Mouse (Mus musculus) c-Kit-positive CD71-positive TER-119-positive erythroid progenitor cells, embryonic 14.5 days (primary cell): ENCODE data around the gene Ppfibp1.

Experiments used
- DNase-seq: peaks from one replicate; pipeline ENCODE4 v3.0.0-alpha.2; 2013; ENCODE audit warnings: low spot score

Ppfibp1 gene

DNA sequence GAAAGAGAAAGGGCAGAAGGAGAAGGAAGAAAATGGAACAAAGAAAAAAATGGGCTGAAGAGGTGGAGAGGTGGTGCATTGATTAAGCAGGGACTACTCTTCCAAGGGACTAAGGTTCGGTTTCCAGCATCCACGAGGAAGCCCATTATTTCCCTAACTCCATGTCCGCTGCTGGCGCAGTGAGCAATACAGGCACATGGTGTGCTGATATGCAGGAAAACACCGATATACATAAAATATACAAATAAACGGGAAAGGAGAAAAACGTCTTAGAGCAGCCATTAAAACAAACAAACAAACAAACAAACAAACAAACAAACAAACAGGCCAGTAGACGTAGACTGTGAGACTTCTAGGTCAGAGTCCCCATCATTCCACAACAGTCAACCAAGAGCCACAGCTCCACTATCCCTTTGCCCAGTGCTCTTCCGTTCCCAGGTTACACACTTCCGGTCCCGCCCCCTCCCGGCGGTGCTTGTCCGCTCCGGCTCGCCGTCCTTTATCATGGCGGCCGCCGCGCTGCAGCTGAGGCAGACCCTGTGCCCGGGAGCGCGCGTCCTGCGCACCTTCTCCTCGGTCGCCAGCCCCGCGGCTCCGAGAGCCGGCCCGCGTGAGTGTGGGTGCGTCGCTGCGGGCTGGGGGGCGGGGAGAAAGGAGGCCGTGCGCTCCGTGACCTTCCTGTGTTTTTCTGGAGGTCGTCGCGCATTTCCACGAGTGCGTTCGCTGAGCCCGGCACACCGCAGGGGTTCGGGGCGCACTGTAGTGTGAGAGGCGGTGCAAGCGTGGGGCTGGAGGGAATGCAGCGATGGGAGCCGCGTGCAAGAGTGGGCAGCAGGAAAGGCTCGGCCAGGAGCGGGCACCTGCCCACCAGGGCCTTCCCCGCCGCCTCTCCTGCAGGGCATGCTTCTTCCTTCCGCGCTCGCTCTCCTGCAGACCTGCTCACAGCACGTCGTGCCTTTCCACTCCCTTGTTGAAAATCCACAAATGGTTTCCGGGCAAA, 154.3 kb downstream of the Ppfibp1 start, which contains the start of gene Mrps35:
Mrps35 (plus strand) TSS at position 474 of the 1,000 bp plus-strand sequence.
- peak; percentile 84 for DNase-seq

DNA sequence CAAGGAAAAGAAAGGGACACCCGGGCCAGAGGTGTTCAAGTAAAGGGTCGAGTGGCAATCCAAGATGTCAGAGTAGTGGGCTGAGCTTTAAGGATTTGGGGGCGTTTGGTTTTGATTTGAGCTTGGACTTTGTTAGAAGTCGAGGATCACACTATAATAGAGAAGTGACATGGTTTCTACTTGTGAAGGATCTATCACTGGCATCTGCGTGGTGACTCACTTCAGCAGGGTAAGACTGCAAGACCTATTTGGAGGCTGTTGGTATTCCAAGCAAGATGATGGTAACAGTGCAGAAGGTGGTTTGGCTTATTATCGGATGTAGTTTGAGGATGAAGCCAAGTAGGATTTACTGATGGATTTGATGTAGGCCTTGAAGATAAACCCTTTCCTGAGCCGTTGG, 155.3 kb downstream of the Ppfibp1 start:
- DNase-seq: peak; percentile 23

DNA sequence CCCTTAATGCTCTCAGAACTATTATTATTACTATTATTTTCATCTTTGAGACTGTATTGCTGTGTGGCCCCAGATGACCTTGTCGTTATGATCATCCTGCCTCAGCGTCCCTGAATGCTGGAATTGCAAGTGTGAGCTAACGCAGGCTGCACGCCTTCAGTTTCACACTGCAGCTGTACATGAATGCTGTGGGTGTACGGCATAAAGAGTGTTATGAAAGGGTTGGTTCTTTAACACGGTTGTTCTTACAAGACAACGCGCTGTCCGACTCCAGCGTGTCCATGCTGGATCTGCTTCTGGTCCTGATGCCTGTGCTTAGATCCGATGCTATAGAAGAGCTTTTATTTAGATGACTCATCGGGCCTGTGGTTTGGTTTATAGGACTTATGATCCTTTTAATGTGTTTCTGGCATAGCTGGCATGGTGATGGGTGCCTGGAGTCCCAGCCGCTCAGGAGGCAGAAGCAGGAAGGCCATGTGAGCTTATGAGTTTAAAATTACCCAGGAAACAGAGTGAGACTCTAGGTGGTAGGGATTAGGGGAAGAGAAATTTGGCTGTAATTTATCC, 161.0 kb downstream of the Ppfibp1 start:
- DNase-seq: no peak

DNA sequence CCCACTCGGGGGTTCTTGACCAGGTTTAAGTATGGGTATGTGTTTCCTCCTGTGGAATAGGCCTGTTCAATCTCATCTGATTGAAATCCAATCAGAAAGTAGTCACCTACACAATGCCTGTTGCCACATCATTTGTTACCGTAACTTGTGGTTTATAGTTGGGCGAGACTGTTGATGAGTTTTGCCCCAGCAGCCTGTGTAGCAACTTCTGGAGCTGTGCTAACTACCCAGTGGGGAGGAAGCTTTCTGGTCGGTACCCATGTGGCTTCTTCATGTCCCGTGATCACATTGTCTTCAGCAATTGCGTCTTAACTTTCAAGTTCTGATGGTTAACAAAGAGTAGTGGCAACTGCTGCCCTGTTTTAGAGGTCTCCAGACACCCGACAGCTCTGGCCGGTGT, 163.4 kb downstream of the Ppfibp1 start:
- no peak for DNase-seq

DNA sequence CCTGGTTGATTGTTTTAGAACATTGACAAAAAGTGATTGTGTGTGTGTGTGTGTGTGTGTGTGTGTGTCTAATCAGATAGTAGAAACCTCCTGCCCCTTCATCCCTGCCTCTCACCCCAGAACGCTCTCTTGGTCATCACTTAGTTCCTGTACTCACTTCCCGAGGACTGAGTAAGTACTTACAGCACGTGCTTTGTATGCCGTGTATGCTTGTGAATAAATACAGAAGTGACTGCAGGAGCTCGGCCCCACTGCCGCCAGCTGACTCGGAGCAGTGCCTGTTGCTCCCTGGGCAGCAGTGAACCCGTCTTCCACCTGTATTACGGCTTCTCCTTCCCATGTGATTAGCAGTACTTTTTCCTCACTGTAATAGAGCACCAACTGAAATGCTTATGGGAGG, 164.2 kb downstream of the Ppfibp1 start:
- no peak for DNase-seq

DNA sequence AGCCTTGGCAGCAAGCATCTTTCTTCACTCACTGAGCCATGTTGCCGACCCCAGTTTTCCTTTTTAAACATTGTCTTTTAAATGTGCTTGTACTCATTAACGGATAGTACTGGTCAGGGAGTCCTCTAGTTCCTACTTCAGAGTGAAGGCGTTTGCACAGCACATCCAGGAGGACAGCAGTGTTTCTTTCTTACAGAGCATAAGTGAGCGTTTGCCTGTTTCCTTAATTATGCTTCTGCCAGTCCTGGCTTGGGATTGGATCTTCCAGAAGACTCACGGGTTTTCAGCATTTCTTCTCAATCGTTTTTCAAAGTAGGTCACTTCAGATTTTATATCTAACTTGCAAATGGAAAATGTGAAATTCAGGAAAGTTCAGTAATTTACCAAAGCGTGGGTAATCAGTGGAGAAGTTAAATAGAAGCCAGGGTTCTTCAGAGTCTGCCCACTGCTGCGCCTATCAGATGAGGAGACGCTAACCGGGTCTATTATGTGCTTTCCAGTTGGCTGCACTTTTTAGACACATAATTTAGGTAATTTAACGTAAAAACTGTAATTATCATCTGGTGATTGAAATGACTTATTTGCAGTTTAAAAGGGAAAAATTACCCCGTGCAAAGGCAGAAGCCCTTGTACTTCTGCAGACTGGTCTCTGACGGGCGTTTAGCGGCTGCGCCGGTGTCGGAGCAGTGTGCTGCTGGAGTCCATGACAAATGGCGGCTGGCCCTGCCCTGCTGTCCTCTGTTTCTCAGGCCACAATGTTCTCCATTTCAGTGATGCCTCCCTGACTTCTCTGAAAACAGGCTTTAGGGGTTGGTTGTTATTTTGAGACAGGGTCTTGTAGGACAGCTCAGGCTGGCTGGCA, 165.7 kb downstream of the Ppfibp1 start:
- no peak for DNase-seq

DNA sequence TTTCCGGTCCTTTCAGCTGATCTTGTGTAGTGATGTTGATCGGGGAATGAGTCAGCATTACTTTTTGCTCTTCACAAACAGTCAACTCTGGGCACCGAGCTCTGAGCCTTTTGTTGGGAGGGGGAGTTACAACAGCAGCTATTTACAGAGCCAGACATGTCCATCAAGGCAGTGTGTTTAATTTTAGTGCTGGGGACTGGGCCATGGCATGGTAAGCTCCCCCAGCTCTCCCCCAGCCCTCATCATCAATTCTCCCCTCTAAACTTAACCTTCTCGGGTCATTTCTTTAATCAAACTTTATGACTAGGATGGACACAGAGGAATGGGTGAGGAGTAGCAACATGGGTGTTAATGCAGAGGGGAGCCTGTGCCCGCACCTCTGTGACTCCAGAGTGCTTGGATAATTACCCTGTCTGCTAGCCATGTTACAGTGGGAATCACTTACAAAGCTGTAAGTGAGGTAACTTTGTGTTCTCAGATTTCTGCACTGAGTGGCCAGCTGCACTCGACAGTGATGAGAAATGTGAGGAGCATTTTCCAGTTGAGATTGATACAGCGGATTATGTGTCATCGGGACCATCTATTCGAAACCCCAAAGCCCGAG, 167.2 kb downstream of the Ppfibp1 start:
- no peak for DNase-seq

DNA sequence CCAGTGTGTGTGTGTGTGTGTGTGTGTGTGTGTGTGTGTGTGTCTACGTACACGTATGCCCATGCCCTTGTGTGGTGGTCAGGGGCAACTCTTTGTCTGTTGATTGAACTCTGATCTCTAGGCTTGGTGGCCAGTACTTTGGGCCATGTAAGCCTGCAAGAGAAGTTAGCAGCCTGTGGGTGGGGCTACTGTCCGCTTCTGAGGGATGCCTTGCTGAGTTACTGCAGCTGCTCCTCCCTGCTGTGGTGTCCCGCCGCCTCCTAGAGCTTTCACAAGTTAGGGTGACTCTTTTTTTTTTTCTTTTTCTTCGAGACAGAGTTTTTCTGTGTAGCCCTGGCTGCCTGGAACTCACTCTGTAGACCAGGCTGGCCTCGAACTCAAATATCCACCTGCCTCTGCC, 171.0 kb downstream of the Ppfibp1 start:
- no peak for DNase-seq

DNA sequence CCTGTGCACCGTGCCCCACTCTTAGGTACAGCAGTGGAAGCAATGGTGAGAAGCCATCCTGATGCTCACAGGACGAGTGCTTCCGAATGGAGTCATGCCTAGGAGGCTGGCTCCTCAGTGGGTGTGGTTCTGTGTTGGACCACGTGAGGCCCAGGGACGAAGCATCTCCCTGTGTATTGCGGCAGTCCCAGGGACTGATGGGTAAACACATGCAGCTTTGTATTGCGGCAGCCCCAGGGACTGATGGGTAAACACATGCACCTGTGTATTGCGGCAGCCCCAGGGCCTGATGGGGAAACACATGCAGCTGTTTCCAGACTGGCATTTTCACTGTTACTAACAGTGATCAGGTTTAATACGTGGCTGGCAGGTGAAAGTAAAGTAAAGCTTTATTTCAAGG, 173.3 kb downstream of the Ppfibp1 start:
- no peak for DNase-seq

DNA sequence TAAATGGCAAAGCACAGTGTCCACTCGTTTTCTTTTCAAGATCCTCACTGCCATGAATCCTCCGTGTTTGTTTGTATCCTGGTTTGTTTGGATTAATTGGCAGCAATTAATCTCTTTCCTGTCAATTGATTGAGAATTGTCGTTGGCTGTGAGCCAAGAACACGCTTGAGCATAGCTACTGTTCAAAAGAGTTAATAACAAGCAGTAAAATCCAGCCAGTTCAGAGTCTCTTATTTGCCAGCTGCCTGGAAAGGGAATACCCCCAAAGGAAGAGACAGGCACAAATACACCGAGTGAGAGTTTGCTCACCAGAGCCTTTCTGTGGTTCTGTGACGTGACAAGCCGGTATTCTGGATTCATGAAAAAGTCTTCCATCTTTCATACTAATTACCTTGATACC, 173.7 kb downstream of the Ppfibp1 start:
- DNase-seq: no peak

DNA sequence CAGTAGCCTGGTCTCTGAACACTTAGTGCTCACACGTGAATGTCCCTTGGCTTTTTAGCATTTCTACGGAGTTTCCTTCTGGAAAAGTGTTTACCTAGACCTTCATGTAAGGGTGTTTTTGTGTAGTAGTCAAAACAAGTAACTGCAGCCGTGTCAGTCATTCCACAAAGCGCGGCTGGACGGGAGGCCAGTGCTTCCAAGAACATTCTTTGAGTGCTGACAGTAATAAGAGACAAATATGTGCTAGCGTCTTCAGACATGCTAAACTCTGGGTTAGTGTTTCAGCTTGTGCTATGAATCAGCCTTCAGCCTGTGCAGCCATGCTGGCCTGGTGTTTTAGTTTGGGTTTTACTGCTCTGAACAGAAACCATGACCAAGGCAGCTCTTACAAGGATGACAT, 174.4 kb downstream of the Ppfibp1 start:
- no peak for DNase-seq

DNA sequence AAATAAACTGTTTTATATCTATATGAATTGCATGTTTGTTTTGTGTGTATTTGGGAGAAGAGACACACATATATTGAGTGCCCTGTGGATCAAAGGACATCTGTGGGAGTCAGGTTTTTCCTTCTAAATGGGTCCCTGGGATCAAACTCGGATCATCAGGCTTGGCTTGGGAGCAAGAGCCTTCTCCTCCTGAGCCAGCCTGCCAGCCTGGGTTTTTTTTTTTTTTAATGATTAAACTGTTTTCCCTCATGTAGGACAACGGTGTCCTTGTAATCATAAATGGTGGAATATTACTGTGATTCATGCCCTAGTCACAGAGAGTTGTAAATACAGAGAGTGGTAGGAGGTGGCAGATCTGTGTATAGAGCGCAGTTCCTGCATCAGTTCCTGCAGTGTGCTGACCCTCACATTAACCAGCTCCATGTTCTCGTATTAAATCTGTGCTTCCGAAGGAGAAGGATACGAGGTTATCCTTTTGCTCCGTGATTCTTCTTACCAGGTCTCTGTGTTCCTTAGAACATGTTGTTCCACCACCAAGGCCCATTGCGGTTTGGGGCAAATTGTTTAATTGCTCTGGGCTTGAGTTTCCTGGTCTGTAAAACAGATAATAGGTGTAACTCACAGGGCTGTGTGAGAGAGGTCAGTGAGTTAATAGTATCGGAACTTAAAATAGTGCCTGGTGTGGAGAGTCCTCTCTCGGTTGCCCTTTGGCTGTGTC, 176.1 kb downstream of the Ppfibp1 start:
- no peak for DNase-seq

DNA sequence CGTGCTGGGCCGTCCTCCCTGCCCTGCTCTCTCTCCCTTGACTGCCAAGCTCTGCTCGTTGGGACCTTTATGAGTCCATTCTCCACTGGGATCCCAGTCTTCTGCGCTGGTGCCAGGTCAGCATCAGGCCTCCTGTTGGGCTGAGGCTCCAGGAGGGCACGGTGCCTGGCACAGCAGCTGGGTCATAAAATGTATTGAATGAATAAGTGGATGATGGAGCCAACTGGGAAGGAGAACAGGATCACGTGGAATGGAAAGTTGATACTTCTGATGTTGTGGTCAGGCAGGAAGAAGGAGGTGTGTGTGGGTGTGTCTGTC, 176.6 kb downstream of the Ppfibp1 start:
- no peak for DNase-seq

DNA sequence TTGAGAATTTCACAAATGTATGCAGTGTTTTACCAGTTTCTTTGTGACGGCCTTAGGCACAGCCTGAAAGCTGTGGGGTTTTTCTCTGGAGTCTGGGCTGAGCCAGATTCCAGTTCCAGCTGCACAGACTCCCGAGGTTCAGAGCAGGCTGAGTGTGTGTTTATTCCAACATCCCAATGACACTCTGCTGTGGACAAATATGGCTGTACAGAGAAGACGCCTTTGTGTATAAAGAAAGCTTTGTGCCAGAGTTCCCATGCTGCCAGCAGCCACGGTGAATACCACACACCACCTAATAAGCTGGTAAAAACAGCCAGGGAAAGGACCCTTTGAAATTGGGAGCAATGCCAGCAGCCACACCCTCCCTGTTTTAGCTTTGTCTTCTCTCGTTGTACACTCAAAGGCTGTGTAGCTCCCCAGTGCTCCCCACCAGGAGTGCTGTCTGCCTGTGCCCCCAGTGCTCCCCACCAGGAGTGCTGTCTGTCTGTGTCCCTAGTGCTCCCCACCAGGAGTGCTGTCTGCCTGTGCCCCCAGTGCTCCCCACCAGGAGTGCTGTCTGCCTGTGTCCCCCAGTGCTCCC, 187.6 kb downstream of the Ppfibp1 start:
- DNase-seq: no peak

DNA sequence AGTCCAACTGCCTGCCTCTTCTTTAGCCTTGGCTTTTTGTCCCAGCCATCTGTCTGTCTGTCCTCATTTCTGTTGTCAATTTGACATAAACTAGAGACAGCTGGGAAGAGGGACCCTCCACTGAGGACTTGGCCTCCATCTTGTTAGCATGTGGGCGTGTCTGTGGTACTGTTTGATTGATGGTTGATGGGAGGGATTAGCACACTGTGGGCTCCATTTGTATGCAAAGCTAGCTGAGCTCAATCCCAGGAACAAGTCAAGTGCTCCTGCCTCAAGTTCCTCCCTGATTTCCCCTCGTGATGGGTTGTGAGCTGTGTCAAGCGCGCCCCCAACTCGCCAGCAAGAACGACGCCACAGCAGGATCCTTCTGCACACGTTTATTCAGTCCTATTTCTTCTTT, 188.6 kb downstream of the Ppfibp1 start:
- DNase-seq: no peak

DNA sequence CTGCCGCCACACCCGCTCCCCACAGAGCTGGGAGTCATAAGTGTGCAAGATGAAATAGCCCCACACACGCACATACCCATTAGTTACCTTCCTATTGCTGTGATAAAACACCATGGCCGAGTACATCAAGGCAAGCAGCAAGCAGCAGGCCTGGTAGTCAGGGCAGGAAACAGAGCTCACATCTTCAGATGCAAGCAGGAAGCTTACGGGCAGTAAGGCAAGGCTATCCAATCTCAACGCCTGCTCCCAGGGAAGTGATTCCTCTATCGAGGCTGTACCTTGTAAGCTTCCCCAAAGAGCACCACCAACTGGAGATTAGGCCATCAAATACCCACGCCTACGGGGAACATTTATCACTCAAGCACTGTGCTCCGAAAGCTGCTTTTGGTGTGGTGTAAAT, 191.6 kb downstream of the Ppfibp1 start:
- DNase-seq: no peak
